Mouse (Mus musculus) fat pad, adult 2 months (tissue): ENCODE measurements around the gene Cdadc1.

Experiments used
- DNase-seq: peaks from one replicate; pipeline ENCODE4 v3.0.0-alpha.2; 2011; ENCODE audit warnings: low read depth, low spot score; ENCODE audit errors: extremely low read depth

Cdadc1 gene

GRCm38 (mm10) chr14:59597398-59598259 is at the start of gene Cdadc1:
TSS of gene Cdadc1 (minus strand) at chr14:59597959.
- peak; percentile 25 for DNase-seq

GRCm38 (mm10) chr14:59646826-59647697 is 49.3 kb upstream of the Cdadc1 start:
- no peak for DNase-seq

GRCm38 (mm10) chr14:59644896-59645295 is 47.1 kb upstream of the Cdadc1 start:
- DNase-seq: no peak

- DNase-seq: no peak
Observed at GRCm38 (mm10) chr14:59644166-59644565, 46.4 kb upstream of the Cdadc1 start.

DNA sequence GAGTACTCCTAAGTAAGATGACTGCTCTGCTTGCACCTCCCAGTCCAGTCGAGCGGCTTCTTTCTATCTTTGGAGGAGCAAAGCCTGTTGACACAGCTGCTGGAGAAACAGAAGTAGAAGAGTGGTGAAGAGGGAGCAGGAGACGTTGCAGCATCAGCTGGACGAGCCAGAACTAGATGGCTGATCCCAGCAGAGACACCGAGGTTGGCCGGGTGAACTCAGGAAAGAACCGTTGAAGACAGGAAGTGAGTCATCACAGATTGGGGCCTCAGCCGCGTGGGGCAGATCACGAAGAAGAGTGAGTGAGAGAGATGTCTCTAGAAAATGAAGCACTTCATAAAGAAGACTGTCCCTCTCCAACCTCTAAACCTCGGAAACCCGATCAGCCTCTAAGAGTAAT is 45.8 kb upstream of the Cdadc1 start:
- DNase-seq: no peak

DNA sequence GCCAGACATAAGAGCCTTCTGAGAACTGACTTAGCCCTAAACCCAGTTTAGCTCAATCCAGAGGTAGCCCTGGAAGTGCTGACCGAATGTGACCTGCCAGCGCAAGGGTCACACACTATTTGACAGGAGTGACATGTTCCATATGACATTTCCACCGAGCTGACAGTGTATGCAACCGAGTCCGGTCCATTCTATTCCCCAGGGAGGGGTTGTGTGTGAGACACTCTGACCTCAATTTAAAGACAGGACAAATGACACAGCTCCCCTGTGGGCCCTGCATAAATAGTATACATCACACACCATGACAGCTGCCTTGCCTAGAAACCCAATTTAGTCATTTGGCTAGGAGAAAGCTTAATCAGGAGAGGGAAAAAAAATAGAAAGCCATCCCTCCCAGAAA is 44.1 kb upstream of the Cdadc1 start:
- no peak for DNase-seq

DNA sequence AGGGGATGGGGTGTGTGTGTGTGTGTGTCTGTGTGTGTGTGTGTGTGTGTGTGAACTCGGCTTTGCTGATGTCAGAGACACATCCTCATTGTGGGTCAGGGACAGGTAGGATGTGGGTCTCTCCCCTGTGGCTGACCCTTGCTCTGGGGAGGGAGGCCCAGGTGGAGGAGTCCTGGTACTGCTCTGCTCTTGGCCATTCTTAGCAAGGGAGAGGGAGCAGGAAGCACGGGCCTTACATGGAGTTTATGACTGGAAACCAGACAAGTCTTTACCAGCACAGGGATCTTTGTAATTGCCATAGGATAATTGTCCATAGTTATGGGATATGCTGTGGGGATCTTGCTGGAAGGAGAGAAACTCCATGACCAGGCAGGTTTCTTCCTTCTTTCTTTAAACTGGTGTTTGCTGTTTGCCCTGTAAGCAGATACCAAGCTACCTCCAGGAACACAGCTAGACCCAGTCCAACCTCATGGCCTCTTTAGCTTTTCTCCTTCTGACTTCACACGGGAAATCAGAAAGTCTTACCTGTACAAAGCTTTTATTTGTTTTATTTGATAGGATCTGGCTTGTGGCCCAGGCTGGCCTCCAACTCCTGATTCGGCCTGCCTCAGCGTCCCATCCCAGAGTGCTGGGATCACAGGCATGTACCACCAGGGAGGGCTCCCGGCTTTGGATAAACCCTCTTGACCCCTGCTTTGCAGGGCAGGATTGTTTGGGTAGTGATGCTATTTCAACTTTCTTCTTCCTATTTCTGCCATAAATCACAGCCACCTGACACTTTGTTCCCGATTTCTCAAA is 41.3 kb upstream of the Cdadc1 start:
- no peak for DNase-seq

- no peak for DNase-seq
Observed at GRCm38 (mm10) chr14:59633988-59634387, 36.2 kb upstream of the Cdadc1 start.

GRCm38 (mm10) chr14:59633295-59633898 is 35.6 kb upstream of the Cdadc1 start:
- DNase-seq: no peak

DNA sequence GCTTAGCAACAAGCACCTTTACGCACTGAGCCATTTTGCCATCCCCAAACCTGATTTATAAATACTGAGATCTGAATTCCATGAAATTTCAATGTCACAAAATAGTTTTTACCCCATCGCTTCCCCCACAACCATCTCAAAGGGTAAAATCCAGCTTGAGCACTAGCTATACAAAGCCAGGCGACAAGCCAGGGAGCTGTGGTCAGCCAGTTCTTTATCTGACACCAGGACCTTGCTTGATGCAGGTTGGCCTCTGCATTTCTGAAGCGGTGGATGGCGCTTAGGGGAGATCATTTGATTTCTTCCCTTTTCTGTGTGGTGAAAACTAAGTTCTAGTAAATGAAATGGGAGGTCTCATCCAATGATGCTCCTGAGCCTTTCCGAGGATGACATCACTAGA is 34.3 kb upstream of the Cdadc1 start:
- no peak for DNase-seq

DNA sequence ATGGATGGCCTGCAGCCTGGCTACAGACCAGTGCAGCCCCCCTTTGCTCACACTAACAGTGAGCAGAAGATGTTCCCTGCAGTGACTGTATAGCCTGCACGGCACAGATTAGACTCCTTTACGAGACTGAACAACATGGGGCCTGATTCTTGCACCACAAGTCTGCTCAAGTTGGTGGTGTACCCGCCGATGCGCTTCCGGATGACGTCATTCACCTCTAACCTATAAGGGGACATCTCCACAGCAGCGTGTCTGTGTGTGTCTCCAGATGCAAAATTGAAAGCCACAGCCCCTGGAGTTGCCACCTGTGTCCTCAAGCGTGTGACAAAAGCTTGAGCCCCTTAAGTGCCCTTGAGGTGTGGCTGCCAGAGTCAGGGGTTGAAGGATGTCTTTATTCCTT is 32.3 kb upstream of the Cdadc1 start:
- DNase-seq: no peak

DNA sequence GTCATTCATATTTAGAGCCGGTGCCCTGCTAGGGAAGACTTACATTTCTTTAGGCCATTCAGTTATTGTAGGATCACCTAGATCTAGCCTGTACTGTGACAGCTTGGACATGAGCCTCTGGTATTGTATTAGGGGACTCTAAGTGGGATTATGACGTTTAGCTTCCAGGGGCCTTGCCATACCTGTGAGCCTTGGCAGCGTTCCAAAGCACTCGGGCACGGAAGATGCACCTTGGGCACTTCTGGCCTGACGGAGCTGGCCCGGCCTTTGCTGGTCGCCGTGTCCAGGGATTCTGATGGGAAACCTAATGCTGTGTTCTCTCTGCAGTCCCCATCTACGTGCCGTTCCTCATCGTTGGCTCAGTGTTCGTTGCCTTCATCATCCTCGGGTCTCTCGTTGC is 31.5 kb upstream of the Cdadc1 start:
- no peak for DNase-seq

DNA sequence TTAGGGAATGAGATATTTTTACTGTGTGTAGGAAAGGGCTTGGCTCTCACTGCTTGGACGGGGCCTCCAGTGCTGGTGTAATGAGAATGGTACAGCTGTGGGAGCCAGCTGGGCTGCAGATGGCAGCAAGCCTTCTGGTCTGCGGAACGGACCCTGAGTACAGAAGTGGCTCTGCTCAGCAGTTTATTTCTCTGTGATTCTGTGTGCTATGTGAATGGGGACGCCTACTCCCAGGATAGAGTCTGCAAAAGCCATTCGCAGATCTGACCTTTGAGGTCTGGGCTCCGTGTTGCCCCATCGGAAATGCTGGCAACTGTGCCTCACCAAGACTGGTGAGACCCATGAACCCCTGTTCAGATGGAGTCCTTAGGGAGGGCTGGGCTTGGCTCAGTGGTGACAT is 30.1 kb upstream of the Cdadc1 start:
- DNase-seq: no peak

DNA sequence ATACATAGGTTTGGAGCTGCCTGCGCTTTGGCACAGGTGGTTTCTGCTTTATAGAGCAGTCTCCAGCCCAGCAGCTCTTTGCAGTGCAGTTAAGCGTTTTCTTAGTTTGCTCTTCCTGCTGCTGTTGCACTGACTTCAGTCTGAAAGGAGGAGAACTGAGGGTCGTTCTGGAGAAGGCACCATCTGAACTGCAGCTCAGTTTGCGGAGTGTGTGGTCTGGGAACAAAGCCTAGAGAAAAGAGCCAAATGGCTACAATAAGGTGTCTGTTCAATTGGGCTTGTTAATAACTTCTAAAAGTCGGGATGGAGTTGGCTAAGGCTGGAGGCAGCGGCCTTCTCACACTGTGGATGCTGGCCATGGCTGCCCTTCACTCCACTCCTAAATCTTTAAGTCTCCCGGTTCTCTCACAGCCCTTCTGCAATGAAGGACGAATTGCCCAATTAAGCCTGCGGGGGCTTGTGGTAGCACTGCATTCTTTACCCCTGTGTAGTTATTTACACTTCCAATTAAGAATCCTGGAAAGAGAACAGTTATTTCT is 29.5 kb upstream of the Cdadc1 start:
- DNase-seq: no peak

GRCm38 (mm10) chr14:59626711-59627110 is 29.0 kb upstream of the Cdadc1 start:
- no peak for DNase-seq

DNA sequence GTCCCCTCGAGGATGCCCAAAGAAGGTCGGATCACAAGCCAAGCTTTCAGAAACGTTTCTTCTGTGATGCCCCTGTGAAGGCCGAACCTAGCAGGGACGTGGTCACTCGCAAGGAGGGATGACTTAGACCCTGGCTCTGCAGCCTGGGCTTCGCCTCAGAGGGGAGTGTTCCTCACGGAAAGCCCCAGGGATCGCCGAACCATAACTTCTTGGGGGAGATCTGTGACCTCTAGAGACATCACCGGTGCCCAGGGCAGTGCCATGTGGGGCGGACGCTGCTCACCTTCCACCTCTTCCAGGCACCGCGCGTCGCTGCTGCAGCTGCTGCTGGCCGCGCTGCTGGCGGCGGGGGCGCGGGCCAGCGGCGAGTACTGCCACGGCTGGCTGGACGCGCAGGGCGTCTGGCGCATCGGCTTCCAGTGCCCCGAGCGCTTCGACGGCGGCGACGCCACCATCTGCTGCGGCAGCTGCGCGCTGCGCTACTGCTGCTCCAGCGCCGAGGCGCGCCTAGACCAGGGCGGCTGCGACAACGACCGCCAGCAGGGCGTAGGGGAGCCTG is 28.1 kb upstream of the Cdadc1 start:
- no peak for DNase-seq

DNA sequence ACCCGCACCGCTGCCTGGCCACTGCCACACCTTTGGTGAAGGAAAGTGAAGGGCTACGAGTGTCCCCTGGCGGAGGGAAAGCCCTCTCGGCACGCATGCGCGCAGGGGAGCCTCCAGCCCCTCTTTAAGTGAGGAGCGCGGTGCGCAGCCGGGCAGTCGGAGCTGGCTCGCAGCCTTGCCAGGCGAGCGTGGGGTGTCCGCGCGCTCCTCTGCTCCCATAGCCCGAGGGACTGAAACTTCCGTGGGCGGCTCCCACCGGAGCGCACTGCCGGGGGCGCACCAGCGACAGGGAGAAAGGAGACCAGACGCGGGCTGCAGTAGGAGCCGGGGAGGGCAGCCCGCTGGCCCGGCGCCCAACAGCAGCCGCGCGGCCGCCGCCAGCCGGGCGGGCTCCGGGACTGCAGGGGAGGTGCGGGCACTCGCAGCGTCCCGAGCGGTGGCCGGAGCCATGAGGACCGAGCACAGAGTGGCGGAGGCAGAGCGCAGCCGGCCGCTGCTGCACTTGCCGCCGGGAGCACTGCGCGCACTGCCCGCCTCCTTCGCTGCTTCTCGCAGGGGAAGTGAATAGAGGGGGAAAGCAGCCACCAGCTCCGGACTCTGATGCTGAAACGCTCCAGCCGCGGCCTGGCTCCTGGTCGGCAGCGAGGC is 27.5 kb upstream of the Cdadc1 start, which contains the start of gene Shisa2:
Shisa2 (plus strand) TSS at position 151 of the 648 bp plus-strand sequence.
- no peak for DNase-seq

GRCm38 (mm10) chr14:59624326-59624885 is 26.6 kb upstream of the Cdadc1 start:
- no peak for DNase-seq

GRCm38 (mm10) chr14:59616802-59617201 is 19.0 kb upstream of the Cdadc1 start:
- DNase-seq: no peak
